Mouse (Mus musculus): Measurements from ENCODE around the gene Npas2. TPM values are rescaled to one million over a fixed set of nuclear protein-coding genes. Genes with fewer than 3 reads are reported as not detected.

Npas2 gene
- polyA plus RNA-seq, 1 experiment: not detected

GRCm38 (mm10) chr1:39298294-39298693 lies 104.8 kb downstream of the Npas2 start:
- H3K4me3 ChIP-seq (replicated peaks; ENCODE audit: control insufficient read depth, low read depth, low read length): no peak overlapping the region
- TF ChIP-seq CTCF (IDR thresholded peaks at IDR 0.05; ENCODE audit: control insufficient read depth, insufficient read depth, low read length) (no peak), POLR2A (IDR thresholded peaks at IDR 0.05; ENCODE audit: borderline replicate concordance, control insufficient read depth, low read depth, low read length) (no peak)
- H3K4me1 ChIP-seq (ENCODE audit: control insufficient read depth, insufficient read depth, low read length): no peaks in the 10 kb centered on the region
- 83% methylated on average over 9 of the region's 9 CpGs for WGBS
- H3K27ac ChIP-seq (ENCODE audit: control insufficient read depth, insufficient read depth, low read depth, low read length, poor library complexity): no peak overlapping the region

GRCm38 (mm10) chr1:39300243-39300642 lies 106.7 kb downstream of the Npas2 start:
- WGBS: 84% methylated on average over 9 of the region's 9 CpGs
- H3K27ac ChIP-seq (ENCODE audit: control insufficient read depth, insufficient read depth, low read depth, low read length, poor library complexity): no peak overlapping the region
- H3K4me1 ChIP-seq (ENCODE audit: control insufficient read depth, insufficient read depth, low read length): no peaks in the 10 kb centered on the region
- TF ChIP-seq POLR2A (IDR thresholded peaks at IDR 0.05; ENCODE audit: borderline replicate concordance, control insufficient read depth, low read depth, low read length): no peak
- no peak for TF ChIP-seq CTCF (IDR thresholded peaks at IDR 0.05; ENCODE audit: control insufficient read depth, insufficient read depth, low read length)
- H3K4me3 ChIP-seq (replicated peaks; ENCODE audit: control insufficient read depth, low read depth, low read length): no peak overlapping the region

- Histone ChIP-seq H3K4me1 (ENCODE audit: control insufficient read depth, insufficient read depth, low read length) (no peaks in the 10 kb centered on the region), H3K4me3 (replicated peaks; ENCODE audit: control insufficient read depth, low read depth, low read length) (no peak overlapping the region), H3K27ac (ENCODE audit: control insufficient read depth, insufficient read depth, low read depth, low read length, poor library complexity) (no peak overlapping the region)
- WGBS: 90% methylated on average over 6 of the region's 6 CpGs
- TF ChIP-seq CTCF (IDR thresholded peaks at IDR 0.05; ENCODE audit: control insufficient read depth, insufficient read depth, low read length) (no peak), POLR2A (IDR thresholded peaks at IDR 0.05; ENCODE audit: borderline replicate concordance, control insufficient read depth, low read depth, low read length) (no peak)
Measured at GRCm38 (mm10) chr1:39300676-39301075, 107.1 kb downstream of the Npas2 start.

- Histone ChIP-seq H3K27ac (ENCODE audit: control insufficient read depth, insufficient read depth, low read depth, low read length, poor library complexity) (no peak overlapping the region), H3K4me3 (replicated peaks; ENCODE audit: control insufficient read depth, low read depth, low read length) (no peak overlapping the region), H3K4me1 (ENCODE audit: control insufficient read depth, insufficient read depth, low read length) (no peaks in the 10 kb centered on the region)
- WGBS: 78% methylated on average over 7 of the region's 7 CpGs
- TF ChIP-seq POLR2A (IDR thresholded peaks at IDR 0.05; ENCODE audit: borderline replicate concordance, control insufficient read depth, low read depth, low read length) (no peak), CTCF (IDR thresholded peaks at IDR 0.05; ENCODE audit: control insufficient read depth, insufficient read depth, low read length) (no peak)
Measured at GRCm38 (mm10) chr1:39302246-39302645, 108.7 kb downstream of the Npas2 start.

GRCm38 (mm10) chr1:39303054-39303649 lies 109.6 kb downstream of the Npas2 start:
- Histone ChIP-seq H3K4me1 (ENCODE audit: control insufficient read depth, insufficient read depth, low read length) (no peaks in the 10 kb centered on the region), H3K27ac (ENCODE audit: control insufficient read depth, insufficient read depth, low read depth, low read length, poor library complexity) (no peak overlapping the region), H3K4me3 (replicated peaks; ENCODE audit: control insufficient read depth, low read depth, low read length) (no peak overlapping the region)
- 76% methylated on average over 4 of the region's 4 CpGs for WGBS
- no peak for TF ChIP-seq CTCF (IDR thresholded peaks at IDR 0.05; ENCODE audit: control insufficient read depth, insufficient read depth, low read length)
- no peak for TF ChIP-seq POLR2A (IDR thresholded peaks at IDR 0.05; ENCODE audit: borderline replicate concordance, control insufficient read depth, low read depth, low read length)

GRCm38 (mm10) chr1:39307291-39307690 lies 113.8 kb downstream of the Npas2 start:
- Histone ChIP-seq H3K4me3 (replicated peaks; ENCODE audit: control insufficient read depth, low read depth, low read length) (no peak overlapping the region), H3K27ac (ENCODE audit: control insufficient read depth, insufficient read depth, low read depth, low read length, poor library complexity) (no peak overlapping the region), H3K4me1 (ENCODE audit: control insufficient read depth, insufficient read depth, low read length) (no peaks in the 10 kb centered on the region)
- TF ChIP-seq CTCF (IDR thresholded peaks at IDR 0.05; ENCODE audit: control insufficient read depth, insufficient read depth, low read length) (no peak), POLR2A (IDR thresholded peaks at IDR 0.05; ENCODE audit: borderline replicate concordance, control insufficient read depth, low read depth, low read length) (no peak)

GRCm38 (mm10) chr1:39307971-39308370 lies 114.4 kb downstream of the Npas2 start:
- Histone ChIP-seq H3K27ac (ENCODE audit: control insufficient read depth, insufficient read depth, low read depth, low read length, poor library complexity) (no peak overlapping the region), H3K4me3 (replicated peaks; ENCODE audit: control insufficient read depth, low read depth, low read length) (no peak overlapping the region), H3K4me1 (ENCODE audit: control insufficient read depth, insufficient read depth, low read length) (no peaks in the 10 kb centered on the region)
- 86% methylated on average over 2 of the region's 2 CpGs for WGBS
- no peak for TF ChIP-seq POLR2A (IDR thresholded peaks at IDR 0.05; ENCODE audit: borderline replicate concordance, control insufficient read depth, low read depth, low read length)
- no peak for TF ChIP-seq CTCF (IDR thresholded peaks at IDR 0.05; ENCODE audit: control insufficient read depth, insufficient read depth, low read length)

- WGBS: 52% methylated on average over 7 of the region's 7 CpGs
- TF ChIP-seq CTCF (IDR thresholded peaks at IDR 0.05; ENCODE audit: control insufficient read depth, insufficient read depth, low read length) (no peak), POLR2A (IDR thresholded peaks at IDR 0.05; ENCODE audit: borderline replicate concordance, control insufficient read depth, low read depth, low read length) (no peak)
- Histone ChIP-seq H3K4me1 (ENCODE audit: control insufficient read depth, insufficient read depth, low read length) (peaks cover 3% of the 10 kb centered on the region; the same call in 1 of the 2 replicates), H3K4me3 (replicated peaks; ENCODE audit: control insufficient read depth, low read depth, low read length) (no peak overlapping the region), H3K27ac (ENCODE audit: control insufficient read depth, insufficient read depth, low read depth, low read length, poor library complexity) (no peak overlapping the region)
Measured at GRCm38 (mm10) chr1:39309548-39309947, 116.0 kb downstream of the Npas2 start.

All from bone marrow, adult 2 months (tissue).